Mouse (Mus musculus): ENCODE results near the gene Mpped1. TPM values are rescaled to one million over a fixed set of nuclear protein-coding genes. Genes with fewer than 3 reads are reported as not detected.

The Mpped1 gene
- polyA plus RNA-seq, 1 experiment from 2014 or later: 1.8 TPM

Other genes starting within 250 kb of the Mpped1 start
- gene Tspo, start 215.9 kb upstream of the Mpped1 start, polyA plus RNA-seq (2014; fragmentation: Nextera tagmentation; extraction: Ambion mirVana): 80.3 and 82.5 TPM in 2 replicates
- 35.6 and 38.3 TPM in 2 replicates for gene Mcat, start 215.7 kb upstream of the Mpped1 start, polyA plus RNA-seq (2014; fragmentation: Nextera tagmentation; extraction: Ambion mirVana)
- gene Ttll12, start 184.3 kb upstream of the Mpped1 start, polyA plus RNA-seq (2014; fragmentation: Nextera tagmentation; extraction: Ambion mirVana): 37.5 and 40.3 TPM in 2 replicates
- 9.8 and 12.3 TPM in 2 replicates for gene Scube1, start 54.4 kb upstream of the Mpped1 start, polyA plus RNA-seq (2014; fragmentation: Nextera tagmentation; extraction: Ambion mirVana)

All from stomach, embryonic 14.5 days (tissue).